Mouse (Mus musculus) MEL (cell line): ENCODE data around the gene Etv2.

Experiments
- BHLHE40 ChIP-seq: IDR thresholded peaks from 2 replicates; pipeline ENCODE4 v1.6.1; 2012; ENCODE audit warnings: low read depth, mild to moderate bottlenecking, inconsistent platforms, low read length, improper control_type of control experiment, borderline replicate concordance
- CTCF ChIP-seq, 3 experiments: IDR thresholded peaks in 2 of 3; conservative IDR thresholded peaks in 1 of 3; 2 replicates each; pipeline ENCODE4 v1.5.1; 2011 to 2012; ENCODE audit warnings: low read length in 3 of 3, low read depth in 2 of 3, mild to moderate bottlenecking in 2 of 3, improper control_type of control experiment in 1 of 3, inconsistent platforms in 1 of 3, mixed read lengths in 1 of 3, moderate library complexity in 1 of 3; ENCODE audit not compliant: control insufficient read depth in 1 of 3, insufficient read depth in 1 of 3, poor library complexity in 1 of 3, severe bottlenecking in 1 of 3
- ELF1 ChIP-seq: IDR thresholded peaks from 2 replicates; pipeline ENCODE4 v1.6.1; 2014; ENCODE audit warnings: low read depth, mild to moderate bottlenecking, inconsistent platforms, low read length, improper control_type of control experiment, moderate library complexity
- EP300 ChIP-seq, 2 experiments: IDR thresholded peaks; 2 replicates each; pipeline ENCODE4 v1.6.1; 2011; ENCODE audit warnings: improper control_type of control experiment in 2 of 2, low read length in 2 of 2, low read depth in 1 of 2, mild to moderate bottlenecking in 1 of 2
- HCFC1 ChIP-seq: IDR thresholded peaks from 2 replicates; pipeline ENCODE4 v1.6.1; 2012; ENCODE audit warnings: low read depth, mild to moderate bottlenecking, inconsistent platforms, low read length, improper control_type of control experiment, moderate library complexity
- MAX ChIP-seq: IDR thresholded peaks from 2 replicates; pipeline ENCODE4 v1.6.1; 2011; ENCODE audit warnings: low read length, improper control_type of control experiment
- POLR2A ChIP-seq, 2 experiments: IDR thresholded peaks; 2 replicates each; pipeline ENCODE4 v1.6.1; 2011 to 2012; ENCODE audit warnings: low read length in 2 of 2, mild to moderate bottlenecking in 2 of 2, control low read depth in 1 of 2, improper control_type of control experiment in 1 of 2, low read depth in 1 of 2, moderate library complexity in 1 of 2; ENCODE audit not compliant: control insufficient read depth in 1 of 2, insufficient read depth in 1 of 2, poor library complexity in 1 of 2
- POLR2AphosphoS5 ChIP-seq: IDR thresholded peaks from 2 replicates; pipeline ENCODE4 v1.6.1; 2012; ENCODE audit warnings: low read depth, borderline replicate concordance, mild to moderate bottlenecking, inconsistent platforms, low read length, moderate library complexity, mixed read lengths
- RAD21 ChIP-seq: IDR thresholded peaks from 2 replicates; pipeline ENCODE4 v1.6.1; 2011; ENCODE audit warnings: mild to moderate bottlenecking, low read depth, low read length, improper control_type of control experiment
- TAL1 ChIP-seq: IDR thresholded peaks from 2 replicates; pipeline ENCODE4 v1.6.1; 2012; ENCODE audit warnings: mild to moderate bottlenecking, inconsistent platforms, low read length, moderate library complexity, mixed read lengths
- TBP ChIP-seq: IDR thresholded peaks from 2 replicates; pipeline ENCODE4 v1.8.0; 2011; ENCODE audit warnings: low read depth, low read length, improper control_type of control experiment
- USF1 ChIP-seq: IDR thresholded peaks from 2 replicates; pipeline ENCODE4 v1.6.1; 2014; ENCODE audit warnings: low read depth, mild to moderate bottlenecking, inconsistent platforms, low read length, improper control_type of control experiment, moderate library complexity
- USF2 ChIP-seq, 2 experiments: IDR thresholded peaks; 2 replicates each; pipeline ENCODE4 v1.6.1; 2011 to 2012; ENCODE audit warnings: improper control_type of control experiment in 2 of 2, low read length in 2 of 2, borderline replicate concordance in 1 of 2, inconsistent platforms in 1 of 2, low read depth in 1 of 2, mild to moderate bottlenecking in 1 of 2; ENCODE audit not compliant: insufficient read depth in 1 of 2

- TF ChIP-seq POLR2AphosphoS5 (no peak), CTCF (IDR thresholded peaks at IDR 0.05 in 2 of 3, conservative IDR thresholded peaks at IDR 0.05 in 1 of 3; ENCODE audit: control insufficient read depth in 1 of 3, insufficient read depth in 1 of 3, low read depth in 2 of 3, low read length in 3 of 3, poor library complexity in 1 of 3, severe bottlenecking in 1 of 3) (peak in 2 of 3 experiments; percentile 8 to 23; a peak in 2 of 6 replicates), EP300 (IDR thresholded peaks at IDR 0.05; ENCODE audit: low read depth in 1 of 2, low read length in 2 of 2) (no peak), POLR2A (IDR thresholded peaks at IDR 0.05; ENCODE audit: control insufficient read depth in 1 of 2, insufficient read depth in 1 of 2, low read depth in 1 of 2, low read length in 2 of 2, poor library complexity in 1 of 2) (no peak), ELF1 (no peak), RAD21 (no peak; the same call in 1 of the 2 replicates), HCFC1 (no peak), TBP (no peak), USF1 (no peak), BHLHE40 (no peak), USF2 (IDR thresholded peaks at IDR 0.05; ENCODE audit: borderline replicate concordance in 1 of 2, insufficient read depth in 1 of 2, low read depth in 1 of 2, low read length in 2 of 2) (no peak), MAX (no peak), TAL1 (no peak)
Measured at GRCm38 (mm10) chr7:30619202-30619601, 16.4 kb downstream of the Etv2 start.
